Mouse (Mus musculus) midbrain, embryonic 13.5 days (tissue): ENCODE measurements around the gene Gcnt4. TPM values are rescaled to one million over a fixed set of nuclear protein-coding genes. Genes with fewer than 3 reads are reported as not detected.

ENCODE experiments used
- ATAC-seq: fragments of 200-750 bp; cut with Nextera tagmentation; 2 replicates; pipeline ENCODE4 v1.8.0; 2017; ENCODE audit warnings: mild to moderate bottlenecking, moderate TSS enrichment, moderate library complexity
- H3K27ac ChIP-seq: fragments of 300-500 bp; sonication (generic); 2 replicates; pipeline ENCODE4 v1.5.1; 2015; ENCODE audit warnings: inconsistent platforms, mild to moderate bottlenecking, moderate library complexity
- H3K27me3 ChIP-seq: fragments of 300-500 bp; sonication (generic); 2 replicates; pipeline ENCODE4 v1.6.1; 2015; ENCODE audit warnings: mild to moderate bottlenecking, inconsistent platforms
- H3K36me3 ChIP-seq: fragments of 300-500 bp; sonication (generic); 2 replicates; pipeline ENCODE4 v1.6.1; 2015; ENCODE audit warnings: mild to moderate bottlenecking, inconsistent platforms
- H3K4me1 ChIP-seq: fragments of 300-500 bp; sonication (generic); replicated peaks from 2 replicates; pipeline ENCODE4 v1.6.1; 2015; ENCODE audit warnings: inconsistent platforms
- H3K4me2 ChIP-seq: fragments of 300-500 bp; sonication (generic); replicated peaks from 2 replicates; pipeline ENCODE4 v1.6.1; 2015; ENCODE audit warnings: moderate library complexity, mild to moderate bottlenecking, inconsistent platforms
- H3K4me3 ChIP-seq: fragments of 300-500 bp; sonication (generic); replicated peaks from 2 replicates; pipeline ENCODE4 v1.5.1; 2015; ENCODE audit warnings: mild to moderate bottlenecking, inconsistent platforms
- H3K9ac ChIP-seq: fragments of 300-500 bp; sonication (generic); replicated peaks from 2 replicates; pipeline ENCODE4 v1.6.1; 2015; ENCODE audit warnings: mild to moderate bottlenecking, inconsistent platforms
- H3K9me3 ChIP-seq: fragments of 300-500 bp; sonication (generic); 2 replicates; pipeline ENCODE4 v1.6.1; 2016; ENCODE audit warnings: mild to moderate bottlenecking, inconsistent platforms
- WGBS: fragments of 180-500 bp; shearing (Covaris S2); methylation state at CpG from one replicate; pipeline ENCODE4 v1.1.7; 2015; 5-methylcytosine and 5-hydroxymethylcytosine counted together
- polyA plus RNA-seq: library from polyadenylated mRNA; unstranded; fragments of >200 nt; fragmentation: Nextera tagmentation; extraction: Ambion mirVana; gene quantifications from 2 replicates; pipeline ENCODE4 v1.2.1, GENCODE M21; 2015

Gene Gcnt4
- polyA plus RNA-seq, 1 experiment from 2014 or later: 0.15 TPM

DNA sequence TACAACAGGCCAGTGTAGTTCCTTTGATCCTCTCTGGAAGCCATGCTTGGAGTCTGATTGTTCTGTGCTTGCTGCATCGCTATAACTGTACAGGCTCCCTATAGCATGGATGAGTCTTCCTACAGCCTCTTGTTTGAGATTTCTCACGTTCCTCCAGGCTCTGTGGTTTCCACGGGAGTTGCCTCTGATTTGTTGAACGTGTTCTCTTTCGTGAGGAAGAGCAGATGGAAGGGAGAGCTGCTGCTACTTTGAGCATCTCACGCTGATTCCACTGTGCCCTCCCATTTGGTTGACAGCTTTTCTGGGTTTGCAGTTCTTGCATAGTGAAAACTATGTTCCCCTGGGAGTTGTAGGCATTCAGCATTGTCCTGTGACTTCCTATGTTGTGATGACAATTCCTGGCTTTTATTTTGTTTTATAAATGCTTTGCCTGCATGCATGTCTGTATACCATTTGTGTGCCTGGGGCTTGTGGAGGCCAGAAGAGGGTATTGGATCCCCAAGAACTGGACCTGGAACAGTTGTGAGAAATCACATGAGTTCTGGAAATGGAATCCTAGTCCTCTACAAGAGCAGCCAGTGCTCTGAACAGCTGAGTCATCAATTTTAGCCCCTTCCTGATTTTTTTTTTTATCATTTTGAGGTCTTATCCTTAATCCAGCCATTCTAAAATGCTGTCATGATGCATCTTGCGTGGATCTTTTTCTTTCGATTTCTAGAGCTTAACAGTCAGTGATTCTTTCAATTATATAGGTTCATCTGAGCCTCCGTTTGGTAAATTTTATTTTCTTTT is 37.1 kb downstream of the Gcnt4 start:
- 83% methylated on average over 9 of the region's 9 CpGs for WGBS
- H3K27ac ChIP-seq: no peak overlapping the region
- H3K36me3 ChIP-seq: no peaks in the 10 kb centered on the region
- no peaks in the 10 kb centered on the region for H3K27me3 ChIP-seq
- H3K9me3 ChIP-seq: no peaks in the 10 kb centered on the region
- H3K4me3 ChIP-seq: no peak overlapping the region
- H3K9ac ChIP-seq: no peak overlapping the region
- H3K4me1 ChIP-seq: no peaks in the 10 kb centered on the region
- no peak for ATAC-seq
- H3K4me2 ChIP-seq: no peak overlapping the region

DNA sequence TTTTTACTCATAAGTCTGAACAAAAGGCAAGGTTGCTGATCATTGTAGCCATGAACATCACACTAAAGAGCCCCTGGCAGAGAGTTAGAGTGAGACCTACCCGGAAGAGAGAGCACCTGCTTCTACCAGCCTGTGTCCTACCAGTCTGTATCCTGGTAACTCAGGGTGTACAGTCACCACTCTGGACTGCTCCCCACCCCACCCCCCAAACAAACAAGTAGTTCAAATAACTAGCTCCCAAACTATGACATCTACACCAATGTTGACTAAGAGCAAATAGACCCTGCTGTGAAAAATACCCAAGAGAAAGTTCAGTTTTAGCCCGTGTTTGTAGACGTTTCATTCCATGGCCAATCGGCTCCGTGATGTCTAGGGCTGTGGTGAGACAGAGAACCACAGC is 38.3 kb downstream of the Gcnt4 start:
- no peak overlapping the region for H3K9ac ChIP-seq
- H3K27ac ChIP-seq: no peak overlapping the region
- 89% methylated on average over 5 of the region's 5 CpGs for WGBS
- no peaks in the 10 kb centered on the region for H3K4me1 ChIP-seq
- H3K36me3 ChIP-seq: no peaks in the 10 kb centered on the region
- no peaks in the 10 kb centered on the region for H3K9me3 ChIP-seq
- no peak overlapping the region for H3K4me3 ChIP-seq
- H3K4me2 ChIP-seq: no peak overlapping the region
- ATAC-seq: no peak
- no peaks in the 10 kb centered on the region for H3K27me3 ChIP-seq

DNA sequence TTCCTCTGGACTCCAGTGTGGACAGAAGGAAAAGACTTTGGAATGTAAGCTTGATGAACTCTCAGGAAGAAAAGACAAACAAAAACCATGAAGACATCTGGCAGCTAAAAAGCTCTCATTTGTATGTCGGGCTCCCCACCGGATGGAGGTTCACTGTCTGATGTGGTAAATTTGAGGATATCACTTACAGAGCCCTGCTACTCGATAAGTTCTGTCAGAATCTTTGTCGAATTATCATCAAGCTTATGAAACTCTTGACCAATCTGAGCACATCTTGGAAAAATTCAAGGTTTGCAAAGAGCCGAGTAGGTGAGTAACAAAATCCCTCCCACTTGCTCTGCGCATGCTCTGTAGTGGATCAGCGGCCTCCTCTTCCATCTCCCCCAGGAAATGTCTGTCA is 40.5 kb downstream of the Gcnt4 start:
- no peaks in the 10 kb centered on the region for H3K27me3 ChIP-seq
- H3K9me3 ChIP-seq: no peaks in the 10 kb centered on the region
- WGBS: 94% methylated on average over 7 of the region's 7 CpGs
- no peak overlapping the region for H3K27ac ChIP-seq
- H3K4me1 ChIP-seq: no peaks in the 10 kb centered on the region
- no peak overlapping the region for H3K4me2 ChIP-seq
- no peak for ATAC-seq
- no peak overlapping the region for H3K9ac ChIP-seq
- H3K36me3 ChIP-seq: no peaks in the 10 kb centered on the region
- no peak overlapping the region for H3K4me3 ChIP-seq

DNA sequence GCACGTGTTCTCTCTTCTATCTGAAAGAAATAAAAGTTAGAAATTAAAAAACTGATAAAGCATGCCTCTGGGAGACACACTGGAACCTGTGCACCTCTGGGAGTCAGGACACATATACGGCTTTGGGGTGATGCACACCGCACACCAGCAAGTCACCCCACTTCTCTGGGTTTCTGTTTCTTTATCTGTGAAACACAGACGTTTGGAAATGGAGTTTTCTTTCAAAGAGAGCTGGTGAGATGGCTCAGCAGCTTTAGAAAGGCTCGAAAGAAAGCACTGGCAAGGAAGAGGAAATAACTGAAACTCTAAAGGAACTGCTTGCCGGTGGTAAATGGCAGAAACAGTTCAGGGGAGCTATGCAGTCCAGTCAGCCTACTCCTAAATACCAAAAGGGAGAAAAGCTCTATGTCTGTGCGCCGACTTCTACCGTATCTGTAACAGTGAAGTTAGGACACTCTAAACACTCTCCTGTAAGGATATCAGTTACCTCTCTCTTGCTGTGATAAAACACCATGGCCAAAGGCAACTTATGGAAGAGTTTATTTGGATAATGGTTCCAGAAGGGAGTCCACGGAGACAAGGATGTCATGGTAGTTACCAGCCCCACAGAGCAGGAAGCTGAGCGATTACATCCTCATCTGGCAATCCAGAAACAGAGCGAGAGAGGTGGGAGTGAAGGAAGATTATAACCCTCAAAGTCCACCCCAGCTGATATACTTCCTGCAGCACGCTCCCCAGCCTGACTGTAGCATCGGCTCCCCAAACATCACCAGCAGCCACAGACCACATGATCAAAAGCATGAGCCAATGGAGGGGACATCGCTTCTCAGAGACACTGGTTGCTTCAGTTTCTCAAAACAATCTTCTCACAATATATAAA is 42.0 kb downstream of the Gcnt4 start:
- Histone ChIP-seq H3K27ac (no peak overlapping the region), H3K4me1 (no peaks in the 10 kb centered on the region), H3K27me3 (no peaks in the 10 kb centered on the region), H3K4me2 (no peak overlapping the region), H3K36me3 (no peaks in the 10 kb centered on the region), H3K9me3 (no peaks in the 10 kb centered on the region), H3K9ac (no peak overlapping the region), H3K4me3 (no peak overlapping the region)
- ATAC-seq: no peak
- WGBS: 82% methylated on average over 15 of the region's 15 CpGs

DNA sequence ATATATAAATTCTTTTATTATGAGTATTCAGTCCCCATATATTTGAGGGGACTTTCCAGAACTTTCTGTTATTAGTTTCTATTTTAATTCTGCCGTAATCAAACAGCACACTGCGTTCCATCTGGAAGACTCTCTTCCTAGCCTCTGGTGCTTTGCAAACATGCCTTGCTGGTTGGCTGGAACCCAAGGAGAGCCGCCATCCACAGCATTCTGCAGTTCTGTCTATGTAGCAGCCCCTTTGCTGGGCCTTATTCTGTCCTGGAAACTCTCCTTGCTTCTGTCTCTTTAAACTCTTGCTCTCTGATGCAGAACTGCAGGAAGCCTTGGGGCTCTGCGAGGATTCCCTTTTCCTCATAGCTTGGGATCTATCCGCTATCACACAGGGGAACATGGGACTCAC is 42.6 kb downstream of the Gcnt4 start:
- no peaks in the 10 kb centered on the region for H3K4me1 ChIP-seq
- no peaks in the 10 kb centered on the region for H3K36me3 ChIP-seq
- 88% methylated on average over 5 of the region's 5 CpGs for whole genome bisulfite sequencing
- no peaks in the 10 kb centered on the region for H3K27me3 ChIP-seq
- ATAC-seq: no peak
- H3K9ac ChIP-seq: no peak overlapping the region
- H3K9me3 ChIP-seq: no peaks in the 10 kb centered on the region
- H3K4me3 ChIP-seq: no peak overlapping the region
- H3K4me2 ChIP-seq: no peak overlapping the region
- no peak overlapping the region for H3K27ac ChIP-seq

DNA sequence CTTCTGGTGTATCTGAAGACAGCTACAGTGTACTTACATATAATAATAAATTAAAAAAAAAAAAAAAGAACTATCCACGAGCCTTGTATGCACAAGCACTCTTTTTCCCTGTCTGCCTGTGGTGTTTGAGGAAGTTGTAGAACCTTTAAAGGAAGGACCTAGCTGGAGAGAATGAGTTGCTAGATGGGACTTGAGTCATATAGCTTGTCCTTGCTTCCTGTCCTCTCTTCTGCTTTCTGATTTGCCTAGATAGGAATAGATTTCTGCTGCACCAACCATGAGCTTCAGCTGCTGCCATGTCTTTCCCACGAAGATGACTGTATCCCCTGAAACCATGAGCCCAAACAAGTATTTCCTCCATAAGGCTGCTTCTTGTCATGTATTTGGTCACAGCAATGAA is 43.3 kb downstream of the Gcnt4 start:
- no peaks in the 10 kb centered on the region for H3K4me1 ChIP-seq
- no peak overlapping the region for H3K4me2 ChIP-seq
- no peaks in the 10 kb centered on the region for H3K27me3 ChIP-seq
- H3K4me3 ChIP-seq: no peak overlapping the region
- no peaks in the 10 kb centered on the region for H3K9me3 ChIP-seq
- no peaks in the 10 kb centered on the region for H3K36me3 ChIP-seq
- 85% methylated on average over 2 of the region's 2 CpGs for WGBS
- ATAC-seq: no peak
- H3K9ac ChIP-seq: no peak overlapping the region
- no peak overlapping the region for H3K27ac ChIP-seq

DNA sequence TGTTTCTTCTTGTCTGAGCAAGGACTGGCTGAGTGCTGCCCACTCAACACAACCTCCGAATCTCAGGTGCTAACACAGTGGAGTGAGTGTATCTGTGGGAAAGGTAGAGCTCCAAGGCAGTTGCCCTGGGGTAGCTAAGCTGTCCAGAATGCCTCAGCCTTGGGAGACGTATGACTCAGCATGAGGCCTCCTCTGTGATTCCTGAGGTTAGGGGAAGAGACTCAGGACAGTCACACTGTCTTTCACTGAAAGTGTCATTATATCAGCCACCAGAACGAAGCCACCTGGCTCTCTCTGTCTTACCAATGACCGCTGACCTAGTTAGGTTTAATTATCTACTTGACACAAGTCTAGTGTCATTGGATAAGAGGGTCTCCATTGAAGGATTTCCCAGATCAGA is 46.6 kb downstream of the Gcnt4 start:
- 83% methylated on average over 4 of the region's 4 CpGs for WGBS
- H3K27me3 ChIP-seq: no peaks in the 10 kb centered on the region
- no peak overlapping the region for H3K4me3 ChIP-seq
- H3K4me1 ChIP-seq: no peaks in the 10 kb centered on the region
- no peak for ATAC-seq
- no peaks in the 10 kb centered on the region for H3K36me3 ChIP-seq
- H3K4me2 ChIP-seq: no peak overlapping the region
- peak overlapping the region; percentile 44; the same call in 1 of the 2 replicates for H3K27ac ChIP-seq
- no peak overlapping the region for H3K9ac ChIP-seq
- no peaks in the 10 kb centered on the region for H3K9me3 ChIP-seq

DNA sequence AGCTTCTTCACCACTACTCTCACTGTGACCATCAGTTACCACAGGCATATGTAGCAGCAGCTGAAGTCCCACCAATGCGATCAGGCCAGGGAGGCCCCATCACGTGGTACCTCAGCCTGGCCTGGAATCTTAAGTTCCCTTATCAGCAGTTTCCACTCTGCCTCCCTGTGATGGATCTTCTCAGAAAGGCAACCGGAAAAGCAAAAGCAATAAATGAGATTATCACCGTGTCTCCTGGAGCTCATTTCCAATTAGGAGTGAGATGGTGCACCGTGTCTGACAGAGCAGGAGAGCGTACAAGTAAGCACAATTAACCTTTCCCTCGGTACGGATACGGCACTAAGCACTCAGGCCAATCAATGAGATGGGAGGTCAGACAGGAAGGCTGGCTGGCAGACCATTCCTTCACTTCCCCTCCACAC is 47.4 kb downstream of the Gcnt4 start:
- Histone ChIP-seq H3K27me3 (no peaks in the 10 kb centered on the region), H3K9me3 (no peaks in the 10 kb centered on the region), H3K9ac (no peak overlapping the region), H3K36me3 (no peaks in the 10 kb centered on the region), H3K27ac (peak overlapping the region; percentile 51), H3K4me3 (no peak overlapping the region), H3K4me1 (no peaks in the 10 kb centered on the region), H3K4me2 (no peak overlapping the region)
- ATAC-seq: peak; percentile 84
- 68% methylated on average over 9 of the region's 9 CpGs for WGBS

DNA sequence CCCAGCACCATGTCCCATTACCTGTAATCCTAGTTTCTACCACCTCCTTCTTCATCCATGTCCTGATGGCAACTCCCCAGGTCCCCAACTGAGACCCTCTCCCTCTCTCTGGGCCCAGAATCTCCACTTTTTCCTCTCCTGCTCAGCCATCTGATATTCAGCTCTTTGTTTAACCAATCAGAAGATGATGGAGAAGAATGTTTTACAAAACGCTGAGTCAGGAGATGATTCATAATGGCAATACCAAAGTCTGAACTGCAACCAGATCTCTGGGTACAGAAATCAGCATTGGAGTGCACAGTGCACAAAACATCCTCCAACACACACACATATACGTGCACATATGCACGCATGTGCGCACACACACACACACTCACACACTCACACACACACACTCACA is 48.8 kb downstream of the Gcnt4 start:
- no peaks in the 10 kb centered on the region for H3K9me3 ChIP-seq
- no peak overlapping the region for H3K9ac ChIP-seq
- no peak overlapping the region for H3K27ac ChIP-seq
- no peaks in the 10 kb centered on the region for H3K27me3 ChIP-seq
- ATAC-seq: no peak
- no peaks in the 10 kb centered on the region for H3K4me1 ChIP-seq
- WGBS: 95% methylated on average over 4 of the region's 4 CpGs
- no peak overlapping the region for H3K4me2 ChIP-seq
- no peaks in the 10 kb centered on the region for H3K36me3 ChIP-seq
- no peak overlapping the region for H3K4me3 ChIP-seq

DNA sequence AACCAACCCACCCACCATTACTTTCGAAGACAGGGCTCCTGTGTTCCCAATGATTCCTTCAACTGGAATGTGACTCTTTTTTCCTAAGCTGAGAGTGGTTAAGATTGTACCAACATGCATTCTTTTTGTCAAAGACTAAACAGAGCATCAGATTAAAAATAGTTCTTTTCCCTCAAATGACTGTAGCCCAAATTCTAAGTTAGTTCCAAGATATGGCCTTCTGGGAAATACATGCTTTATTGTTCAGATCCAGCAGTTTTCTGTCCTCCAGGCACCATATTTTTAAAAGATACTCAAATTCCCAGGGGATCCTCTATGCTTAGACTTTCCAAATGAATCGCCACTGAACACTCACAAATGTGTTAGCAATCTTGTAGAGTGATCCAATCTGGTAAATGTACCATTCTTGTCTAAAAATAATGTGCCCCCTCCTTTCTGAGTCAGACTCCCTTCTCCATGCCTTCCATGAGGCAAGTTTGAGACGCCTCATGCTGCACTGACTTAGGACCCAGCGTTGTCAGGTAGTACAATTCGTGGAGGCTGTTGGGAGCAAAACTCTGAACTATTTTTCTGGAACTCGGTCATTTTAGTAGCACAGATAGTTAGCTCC is 52.6 kb downstream of the Gcnt4 start:
- H3K36me3 ChIP-seq: no peaks in the 10 kb centered on the region
- 87% methylated on average over 6 of the region's 6 CpGs for WGBS
- ATAC-seq: no peak
- H3K4me2 ChIP-seq: no peak overlapping the region
- no peak overlapping the region for H3K4me3 ChIP-seq
- H3K9me3 ChIP-seq: no peaks in the 10 kb centered on the region
- H3K27ac ChIP-seq: no peak overlapping the region
- no peak overlapping the region for H3K9ac ChIP-seq
- no peaks in the 10 kb centered on the region for H3K4me1 ChIP-seq
- no peaks in the 10 kb centered on the region for H3K27me3 ChIP-seq

DNA sequence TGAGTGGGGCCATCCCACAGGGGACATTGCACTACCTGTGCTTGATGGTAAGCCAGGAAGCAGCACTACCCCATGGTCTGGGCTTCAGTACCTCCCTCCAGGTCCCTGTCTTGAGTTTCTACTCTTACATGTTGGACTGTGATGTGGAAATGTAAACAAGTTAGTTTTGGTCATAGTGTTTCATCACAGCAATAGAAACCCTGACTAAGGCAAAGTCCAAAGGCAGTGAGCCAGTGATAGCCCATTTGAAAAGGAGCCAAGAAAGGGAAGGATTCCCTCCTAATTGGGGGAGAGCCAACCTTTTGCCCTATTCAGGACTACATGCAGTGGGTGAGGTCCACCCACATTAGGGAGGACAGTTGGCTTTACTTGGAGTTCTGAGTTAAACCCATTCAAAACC is 56.1 kb downstream of the Gcnt4 start:
- no peak overlapping the region for H3K27ac ChIP-seq
- H3K9me3 ChIP-seq: no peaks in the 10 kb centered on the region
- H3K4me3 ChIP-seq: no peak overlapping the region
- H3K36me3 ChIP-seq: no peaks in the 10 kb centered on the region
- no peak overlapping the region for H3K9ac ChIP-seq
- no peaks in the 10 kb centered on the region for H3K27me3 ChIP-seq
- no peaks in the 10 kb centered on the region for H3K4me1 ChIP-seq
- no peak for ATAC-seq
- H3K4me2 ChIP-seq: no peak overlapping the region
